Mouse (Mus musculus) cerebellum, adult 9-11 months (tissue): ENCODE data around the gene Zfp870.

ENCODE experiments used
- DNase-seq: peaks from one replicate; pipeline ENCODE4 v3.0.0; 2022

The Zfp870 gene

DNA sequence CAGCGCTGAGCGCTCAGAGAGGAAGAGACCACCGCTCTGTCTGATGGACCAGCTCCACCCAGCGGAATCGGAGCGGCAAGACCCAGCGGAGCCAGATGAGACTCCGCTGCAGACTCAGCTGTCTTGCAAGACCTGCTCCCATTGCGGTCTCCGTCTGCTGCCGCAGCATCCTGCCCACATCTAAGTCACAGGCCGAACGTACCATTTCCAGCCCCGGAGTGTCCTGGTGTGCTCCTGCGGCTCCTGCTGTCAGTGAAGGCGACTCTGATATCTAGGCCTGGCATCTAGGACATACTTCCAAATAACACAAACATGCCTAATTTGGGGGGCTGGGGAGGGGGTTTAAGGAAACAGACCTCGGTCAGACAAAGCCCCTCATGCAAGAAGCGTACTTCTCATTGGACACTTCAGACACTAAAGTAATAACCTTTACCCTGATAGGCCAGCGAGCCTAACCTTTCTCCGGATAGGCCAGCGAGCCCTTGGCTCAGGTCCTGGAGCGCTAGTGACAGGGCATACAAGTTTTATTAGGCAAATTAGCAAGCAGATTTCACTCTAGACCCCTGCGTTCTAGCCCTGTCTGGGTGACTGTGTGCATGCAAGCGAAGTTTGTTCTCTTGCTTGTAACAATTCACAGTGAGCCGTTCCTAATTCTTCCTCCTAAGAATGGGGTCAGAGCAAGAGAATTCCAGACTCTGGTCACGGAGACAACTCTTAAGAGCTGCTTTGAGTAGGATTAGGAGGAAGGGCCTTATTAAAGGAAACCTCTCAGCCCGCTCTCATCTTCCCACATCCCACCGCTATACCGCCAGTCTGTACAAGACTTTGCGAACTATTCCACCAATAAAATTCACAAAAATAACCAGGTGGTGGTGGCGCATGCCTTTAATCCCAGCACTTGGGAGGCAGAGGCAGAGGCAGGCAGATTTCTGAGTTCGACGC, at the start of gene Zfp870:
TSS of gene Zfp870 (minus strand) at position 404 of the 942 bp plus-strand sequence.
- peak; percentile 87 for DNase-seq

DNA sequence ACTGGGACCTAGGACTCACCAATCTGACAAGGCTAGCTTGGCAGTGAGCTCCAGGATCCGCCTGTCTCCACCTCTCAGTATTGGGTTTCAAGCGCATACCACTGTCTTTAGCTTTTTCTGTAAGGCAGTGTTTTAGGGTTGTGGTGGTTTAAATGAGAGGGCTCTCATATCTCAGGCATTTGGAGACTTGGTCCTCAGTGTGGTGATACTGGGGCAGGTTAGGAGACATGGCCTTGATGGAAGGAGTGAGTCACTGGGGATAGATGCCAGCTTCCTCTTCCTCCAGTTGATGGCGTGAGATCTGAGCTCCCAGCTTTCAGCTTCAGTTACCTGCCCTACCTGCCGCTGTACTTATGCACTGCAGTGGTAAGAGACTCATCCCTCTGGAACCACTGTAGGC, 48.4 kb upstream of the Zfp870 start:
- DNase-seq, result no peak

DNA sequence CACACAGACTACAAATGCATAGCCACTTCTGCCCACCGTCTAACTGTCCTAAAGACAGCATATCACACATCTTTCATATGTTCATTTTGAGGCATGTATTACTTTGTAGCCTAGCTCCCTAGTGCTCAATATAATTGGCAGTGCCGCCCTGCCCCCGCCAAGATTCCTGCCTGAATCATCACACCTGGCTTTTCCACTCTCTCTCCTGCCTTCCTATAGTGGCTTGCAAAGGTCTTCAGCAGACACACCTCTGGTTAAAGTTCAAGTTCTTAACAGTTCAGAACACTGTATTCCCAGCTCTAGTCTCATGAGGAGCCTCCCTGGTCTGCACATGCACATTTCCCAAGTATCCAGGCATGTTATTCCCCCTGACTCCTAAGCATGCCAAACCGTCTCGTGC, 36.4 kb upstream of the Zfp870 start:
- DNase-seq, result no peak

DNA sequence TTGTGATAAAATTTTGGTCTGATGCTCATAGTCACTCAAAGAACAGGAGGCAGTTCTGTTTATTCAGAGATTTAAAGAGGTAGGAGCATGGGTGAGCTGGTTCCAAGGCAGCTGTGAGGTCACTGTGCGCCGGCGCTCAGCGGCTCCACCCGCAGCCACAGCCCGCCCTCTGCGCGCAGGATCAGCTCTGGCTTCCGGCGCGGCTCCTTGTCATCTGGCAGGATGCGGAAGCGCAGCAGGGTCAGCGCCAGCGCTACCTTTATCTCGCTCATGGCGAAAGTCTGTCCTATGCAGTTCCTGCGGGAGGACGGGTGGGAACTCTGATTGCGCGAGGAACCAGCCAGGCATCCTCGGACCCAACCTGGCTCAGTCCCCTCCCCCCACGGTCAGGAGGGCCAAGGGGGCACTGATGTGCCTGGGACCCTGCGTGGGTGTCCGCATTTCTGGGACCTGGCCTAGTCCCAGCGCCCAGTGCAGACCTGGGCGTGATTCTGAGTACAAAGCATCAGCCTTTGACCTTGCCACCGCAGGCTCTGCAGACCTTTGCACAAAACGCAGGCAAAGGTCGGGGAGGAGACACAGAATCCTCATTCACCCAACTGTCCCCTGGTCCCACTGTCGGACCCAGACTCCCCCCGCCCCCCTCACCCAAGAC, 33.3 kb upstream of the Zfp870 start:
- peak; percentile 78 for DNase-seq

DNA sequence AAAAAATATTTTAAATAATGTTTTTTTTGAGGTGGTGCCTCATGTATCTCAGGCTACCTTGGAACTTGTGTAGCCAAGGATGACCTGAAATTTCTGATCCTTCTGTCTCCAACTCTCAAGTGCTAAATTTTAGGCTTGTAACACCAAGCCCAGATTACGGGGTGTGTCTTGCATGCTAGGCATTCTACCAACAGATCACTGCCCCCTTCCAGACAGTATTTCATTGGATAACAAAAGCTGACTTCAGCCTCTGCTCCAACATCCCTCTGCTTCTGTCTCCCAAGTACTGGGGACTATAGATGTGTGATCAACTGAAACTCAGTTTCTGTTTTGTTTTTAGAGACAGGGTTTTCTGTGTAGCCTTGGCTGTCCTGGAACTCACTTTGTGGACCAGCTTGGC, 32.2 kb upstream of the Zfp870 start:
- no peak for DNase-seq

DNA sequence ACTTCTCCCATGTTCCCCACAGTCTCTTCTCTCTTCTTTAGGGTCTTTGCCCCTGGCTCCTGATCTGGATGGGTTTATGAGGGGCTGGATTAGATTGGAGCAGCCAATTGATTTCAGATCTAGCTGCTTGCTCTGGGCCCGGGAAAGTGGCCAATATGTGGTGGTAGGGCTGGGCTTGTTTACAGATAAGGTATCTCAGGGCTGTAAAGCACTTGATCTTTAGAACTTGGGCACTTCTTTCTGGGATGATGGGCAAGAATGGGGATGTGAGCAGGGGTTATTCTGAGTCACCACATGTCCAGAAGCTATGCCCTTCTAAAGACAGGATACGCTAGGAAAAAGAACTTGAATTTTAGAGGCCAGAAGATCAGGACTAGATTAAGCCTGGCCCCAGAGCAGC, 27.7 kb upstream of the Zfp870 start:
- DNase-seq, result no peak

DNA sequence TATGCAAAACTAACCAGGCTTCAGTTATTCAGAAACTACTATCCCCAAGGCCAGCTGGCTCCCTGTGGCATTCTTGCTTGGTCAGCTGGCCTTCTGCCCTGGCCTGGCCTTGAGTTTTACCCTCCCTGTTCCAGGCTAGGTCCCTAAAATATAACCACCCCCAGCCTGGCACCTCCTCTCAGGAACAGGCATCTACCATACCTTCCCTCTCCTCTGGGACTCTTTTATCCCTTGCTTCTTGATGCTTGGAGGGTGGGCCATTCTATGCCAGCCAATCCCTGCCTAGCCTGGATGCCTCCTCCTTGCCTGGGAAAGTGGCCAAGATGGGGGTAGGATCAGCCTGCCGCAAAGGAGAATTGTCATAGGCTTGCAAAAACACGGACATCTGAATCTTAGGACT, 25.7 kb upstream of the Zfp870 start, which contains the start of gene Cyp4f14:
TSS of gene Cyp4f14 (minus strand) at position 212 of the 400 bp plus-strand sequence.
- peak; percentile 69 for DNase-seq

DNA sequence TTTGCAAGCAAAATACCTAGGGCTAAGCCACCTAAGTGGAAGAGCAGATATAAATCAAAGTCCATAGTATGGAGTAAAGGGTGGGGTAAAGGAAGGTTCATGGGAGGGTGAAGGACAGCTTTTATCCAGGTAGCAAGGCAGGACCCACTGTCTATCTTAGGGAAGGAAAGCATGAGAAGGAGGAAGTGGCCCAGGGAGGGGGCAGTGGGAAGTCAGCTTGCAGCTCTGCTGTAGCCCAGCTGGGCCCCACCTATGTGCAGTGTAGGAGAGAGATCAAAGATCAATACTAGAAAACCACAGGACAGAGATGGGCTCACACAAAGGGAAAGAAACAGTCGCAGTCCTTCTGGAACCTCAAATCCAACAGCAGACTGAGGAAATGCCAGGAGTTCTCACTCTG, 24.6 kb upstream of the Zfp870 start:
- no peak for DNase-seq

DNA sequence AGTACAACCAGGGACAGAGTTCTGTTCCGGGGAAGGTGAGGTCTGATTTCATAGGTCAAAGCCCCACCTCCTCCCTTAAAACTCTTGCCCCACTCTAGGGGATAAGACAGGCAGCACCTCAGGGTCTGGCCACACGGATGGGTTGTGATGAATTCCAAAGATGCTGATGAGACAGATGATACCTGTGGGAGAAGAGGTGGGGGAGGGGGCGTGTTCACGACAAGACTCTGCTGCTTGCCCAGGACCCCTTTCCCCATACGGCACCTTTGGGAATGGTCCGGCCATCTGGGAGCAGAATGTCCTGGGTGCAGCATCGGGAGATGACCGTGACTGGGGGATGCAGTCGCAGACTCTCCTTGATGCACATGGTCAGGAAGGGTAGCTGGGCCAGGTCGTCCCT, 14.7 kb upstream of the Zfp870 start:
- DNase-seq, result no peak

DNA sequence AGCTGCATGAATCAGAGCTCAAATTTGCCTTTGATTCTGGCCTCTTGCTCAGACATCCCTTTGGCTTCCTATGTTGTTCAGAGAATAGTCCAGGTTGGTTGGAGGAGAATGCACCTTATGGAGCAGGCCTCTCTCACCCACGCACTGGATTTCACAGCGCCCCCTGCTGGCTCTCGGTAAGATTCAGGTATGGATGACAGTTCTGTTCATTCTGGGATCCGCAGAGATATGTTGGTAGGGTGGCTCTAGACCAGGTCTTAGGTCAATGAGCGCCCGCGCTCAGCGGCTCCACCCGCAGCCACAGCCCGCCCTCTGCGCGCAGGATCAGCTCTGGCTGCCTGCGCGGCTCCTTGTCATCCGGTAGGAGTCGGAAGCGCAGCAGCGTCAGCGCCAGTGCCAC, 13.8 kb upstream of the Zfp870 start:
- DNase-seq, result peak; percentile 40

DNA sequence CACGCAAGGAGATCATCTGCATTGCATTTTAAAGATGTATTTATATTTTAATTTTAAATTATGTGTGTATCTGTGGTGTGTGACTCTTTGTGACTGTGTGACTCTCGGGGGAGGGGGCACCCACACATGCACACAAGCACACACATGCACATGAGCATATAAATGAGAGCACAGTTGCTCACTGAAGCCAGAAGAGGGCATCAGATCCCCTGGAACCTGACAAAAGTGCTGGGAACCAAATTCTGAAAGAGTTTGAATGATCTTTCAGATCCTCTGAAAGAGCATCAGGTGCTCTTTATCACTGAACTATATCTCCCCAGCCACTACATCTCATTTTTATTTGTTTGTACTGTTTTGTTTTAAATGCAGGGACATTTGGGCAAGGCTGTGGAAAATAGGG, 13.0 kb upstream of the Zfp870 start:
- no peak for DNase-seq

DNA sequence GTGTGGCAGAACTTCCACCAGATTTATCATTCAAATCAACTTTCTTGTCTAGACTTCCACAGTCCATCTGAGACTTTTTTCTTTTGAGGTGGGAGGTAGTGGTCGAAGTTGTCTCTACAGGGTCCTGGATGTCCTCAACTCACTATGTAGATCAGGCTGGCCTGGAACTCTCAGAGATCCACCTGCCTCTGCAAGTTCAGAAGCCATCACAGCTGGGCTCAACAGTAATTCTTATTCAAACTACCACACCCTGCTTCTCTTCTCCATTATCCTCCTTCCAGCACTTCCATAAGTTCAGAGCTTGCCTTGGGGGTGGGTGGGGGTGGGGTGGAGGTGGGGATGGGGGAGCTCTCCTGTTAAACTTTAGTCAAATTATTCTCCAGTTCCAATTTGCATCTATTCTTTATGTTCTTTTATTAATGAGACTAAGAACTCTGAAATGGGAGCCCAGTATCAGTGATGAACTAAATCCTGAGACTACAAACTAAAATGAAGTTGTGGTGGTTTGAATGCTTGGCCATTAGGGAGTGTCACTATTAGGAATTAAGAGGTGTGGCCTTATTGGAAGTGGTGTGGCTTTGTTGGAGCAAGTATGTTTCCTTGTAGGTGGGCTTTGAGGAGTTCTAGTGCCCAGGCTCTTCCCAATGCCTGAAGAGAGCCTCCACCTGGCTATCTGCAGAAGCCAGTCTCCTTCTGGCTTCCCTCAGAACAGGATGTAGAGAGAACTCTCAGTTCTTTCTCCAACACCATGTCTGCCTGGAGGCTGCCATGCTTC, 10.5 kb upstream of the Zfp870 start:
- no peak for DNase-seq

DNA sequence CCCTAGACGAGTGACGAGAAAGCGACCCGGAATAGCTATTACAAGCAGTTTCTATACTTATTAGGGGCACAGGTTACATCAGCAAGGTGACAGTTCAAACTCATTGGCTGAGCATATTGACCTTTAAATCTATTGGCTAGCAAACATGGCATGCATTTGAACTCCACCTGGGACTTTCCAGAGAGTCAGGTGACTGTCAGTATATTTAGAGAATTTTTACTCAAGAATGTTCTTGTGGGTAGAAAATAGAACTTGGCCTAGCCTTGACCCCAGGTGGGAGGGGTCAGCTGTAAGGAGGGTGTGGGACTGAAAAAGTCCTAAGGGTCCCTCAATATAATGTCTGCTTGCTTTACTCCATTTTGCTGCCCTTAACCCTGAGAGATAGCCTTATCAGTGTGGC, 4.0 kb upstream of the Zfp870 start:
- DNase-seq, result no peak

DNA sequence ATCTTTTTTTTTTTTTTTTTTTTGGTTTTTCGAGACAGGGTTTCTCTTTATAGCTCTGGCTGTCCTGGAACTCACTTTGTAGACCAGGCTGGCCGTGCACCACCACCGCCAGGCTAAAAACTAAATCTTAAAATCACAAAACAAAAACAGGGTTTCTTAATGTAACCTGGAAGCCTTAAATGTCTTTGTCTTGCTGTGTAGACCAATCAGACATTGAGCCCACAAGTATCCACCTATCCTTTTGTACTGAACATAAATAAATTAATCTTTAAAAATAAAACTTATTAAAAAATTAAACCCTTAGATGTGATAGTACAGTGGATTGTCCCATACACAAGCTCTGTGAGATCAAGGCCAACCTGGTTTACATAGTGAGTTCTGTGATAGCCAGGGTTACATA, 2.5 kb upstream of the Zfp870 start:
- DNase-seq, result no peak

DNA sequence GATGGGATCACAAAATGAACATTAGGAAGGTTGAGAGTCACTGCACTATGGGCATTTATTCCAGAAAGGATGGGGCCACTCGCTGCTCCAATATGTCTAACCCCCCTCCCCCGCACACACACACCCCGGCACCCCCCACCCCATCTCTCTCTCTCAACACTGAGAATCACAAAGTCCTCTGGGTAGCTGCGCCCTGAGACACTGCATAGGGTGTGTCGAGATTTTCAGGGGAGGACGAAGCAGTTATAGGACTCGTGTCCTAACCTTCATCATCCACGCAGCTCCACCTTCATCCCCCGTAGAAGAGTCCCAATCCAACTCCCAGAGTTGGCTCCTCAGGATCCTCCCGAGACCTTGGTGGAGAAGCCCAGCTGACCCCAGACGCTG, 597 bp downstream of the Zfp870 start:
- no peak for DNase-seq

DNA sequence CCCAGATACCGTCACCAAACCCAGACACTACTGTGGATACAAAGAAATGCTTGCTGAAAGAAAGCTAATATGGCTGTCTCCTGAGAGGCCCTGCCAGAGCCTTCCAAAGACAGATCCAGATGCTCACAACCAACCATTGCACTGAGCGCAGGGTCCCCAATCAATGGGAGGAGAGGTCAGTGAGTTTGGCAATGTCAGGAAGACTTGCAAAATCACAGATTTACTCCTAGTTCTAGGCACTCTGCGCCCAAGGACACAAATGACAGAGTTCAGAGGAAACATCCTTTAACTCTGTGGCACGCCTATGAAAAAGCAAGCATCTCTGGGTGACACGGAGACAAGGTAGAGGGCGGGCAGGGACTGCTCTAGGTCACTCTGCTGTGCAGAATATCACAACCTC, 1.8 kb downstream of the Zfp870 start:
- no peak for DNase-seq

DNA sequence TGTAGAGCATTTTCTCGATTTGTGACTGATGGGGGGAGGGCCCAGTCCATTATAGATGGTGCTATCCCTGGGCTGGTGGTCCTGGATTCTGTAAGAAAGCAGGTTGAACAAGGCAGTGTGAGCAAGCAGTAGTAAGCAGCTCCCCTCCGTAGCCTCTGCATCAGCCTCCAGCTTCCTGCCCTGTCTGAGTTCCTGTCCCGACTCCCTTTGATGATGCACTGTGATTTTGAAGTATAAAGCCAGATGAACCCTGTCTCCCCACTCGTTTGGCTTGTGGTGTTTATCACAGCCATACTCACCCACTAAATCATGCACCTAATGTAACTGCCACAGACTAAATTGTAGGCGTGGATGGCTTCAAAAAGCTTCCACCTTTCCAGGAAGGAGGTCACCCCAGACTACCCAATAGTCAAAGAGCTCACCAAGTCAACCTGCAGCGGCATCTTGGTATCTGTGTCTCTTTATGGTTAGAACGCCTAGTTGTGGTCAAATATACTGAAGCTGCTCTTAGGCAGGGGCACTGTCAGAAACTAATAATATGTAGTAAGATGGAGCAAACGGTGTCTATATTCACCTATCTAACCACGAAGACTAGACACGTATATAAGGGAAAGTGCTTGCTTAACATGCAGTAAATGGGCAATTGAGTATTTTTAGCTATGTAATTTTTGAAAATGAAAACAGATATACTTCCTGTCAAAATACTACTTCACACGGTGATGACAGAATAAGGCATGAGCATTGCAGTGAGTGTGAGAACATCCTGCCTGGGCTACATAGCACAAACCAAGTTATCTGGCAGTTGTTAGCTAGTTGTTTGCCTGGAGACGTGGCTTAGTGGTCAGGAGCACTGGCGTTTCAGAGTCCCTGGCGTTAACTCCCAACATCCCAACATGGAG, 10.9 kb downstream of the Zfp870 start:
- DNase-seq, result no peak

DNA sequence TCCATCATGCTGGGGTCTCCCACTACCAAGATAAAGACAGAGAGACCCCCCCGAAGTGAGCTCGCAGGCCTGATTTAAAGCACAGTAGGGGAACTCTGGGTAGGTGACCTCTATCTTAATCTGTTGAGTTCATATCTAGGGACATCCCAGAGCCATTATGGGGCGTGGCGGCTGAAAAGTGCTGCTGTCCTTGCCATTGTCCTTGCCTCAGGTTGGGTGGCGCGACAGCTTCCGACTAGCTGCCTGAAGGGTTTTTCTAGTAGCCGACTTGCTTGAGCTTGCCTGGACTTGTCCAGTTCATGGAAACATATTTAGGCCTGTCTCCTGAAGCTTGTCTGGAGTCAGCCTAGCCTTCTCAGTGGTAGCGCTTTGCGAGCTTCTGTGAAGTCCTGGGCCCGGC, 12.7 kb downstream of the Zfp870 start:
- DNase-seq, result no peak

DNA sequence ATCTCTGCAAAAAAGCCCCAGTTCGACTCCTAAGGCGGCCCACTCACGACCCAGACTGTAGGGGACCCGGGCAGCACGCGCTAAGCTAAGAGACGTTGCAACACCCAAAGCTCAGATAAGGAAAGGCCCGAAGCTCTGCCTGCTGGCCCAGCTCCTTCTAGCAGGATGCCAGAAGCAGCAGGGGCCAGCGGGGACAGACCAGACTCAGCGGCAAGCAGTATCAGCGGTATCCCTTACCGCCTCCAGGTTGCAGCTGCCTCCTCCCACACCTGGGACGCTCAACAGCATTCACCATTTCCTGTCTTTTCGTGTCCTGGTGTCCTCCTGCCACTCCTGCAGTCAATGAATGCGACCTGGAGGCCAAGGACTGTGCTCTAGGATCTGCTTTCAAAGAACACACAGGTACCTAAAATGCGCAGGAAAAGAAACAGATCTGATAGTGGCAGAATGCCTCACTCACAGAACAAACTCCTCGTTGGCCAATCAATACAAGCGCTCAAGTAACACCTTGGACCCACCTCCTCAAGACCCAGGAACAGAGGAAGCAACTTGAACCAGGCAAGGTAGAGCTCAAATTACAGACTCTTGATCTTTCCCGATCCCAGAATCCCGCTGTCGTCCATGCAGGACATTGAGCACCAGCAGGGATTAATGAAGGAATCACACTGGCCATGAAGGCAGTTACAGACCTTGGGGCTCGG, 13.8 kb downstream of the Zfp870 start:
- no peak for DNase-seq

DNA sequence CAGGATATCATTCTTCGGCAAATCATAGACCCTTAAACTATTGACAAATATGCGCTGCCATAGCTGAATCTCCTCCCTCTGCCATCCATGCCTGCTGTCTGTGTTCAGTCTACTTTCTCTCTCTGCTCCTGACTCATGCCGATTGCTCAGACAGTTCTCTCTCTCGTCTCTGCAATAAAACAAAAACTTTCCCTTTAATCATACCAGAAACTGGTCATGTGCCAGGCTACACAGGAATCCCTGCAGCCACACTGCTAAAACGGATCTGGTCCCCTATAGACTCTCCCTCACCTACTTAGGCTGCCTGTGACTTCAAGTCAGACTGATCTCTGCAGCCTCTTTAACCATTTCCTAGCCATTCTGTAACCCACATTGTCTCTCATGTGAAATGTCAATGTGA, 18.7 kb downstream of the Zfp870 start:
- DNase-seq, result no peak

DNA sequence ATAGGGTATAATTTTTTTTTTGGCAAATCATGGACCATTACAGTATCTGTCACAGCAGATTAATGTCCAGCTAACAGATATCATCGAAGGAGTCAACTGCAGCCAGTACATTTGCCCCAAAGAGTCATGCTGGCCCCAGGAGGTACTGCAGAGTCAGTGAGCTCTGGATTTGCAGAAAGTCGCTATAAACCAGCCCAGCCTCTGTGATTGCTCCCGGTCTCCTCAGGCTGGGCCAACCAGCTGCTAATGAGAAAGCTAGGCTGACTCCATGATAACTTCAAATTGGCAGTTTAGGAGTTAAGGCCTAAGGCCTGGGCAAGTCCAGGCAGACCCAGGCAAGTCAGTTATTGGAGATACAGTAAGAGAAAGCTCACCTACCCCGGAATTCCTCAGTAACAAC, 19.4 kb downstream of the Zfp870 start:
- DNase-seq, result no peak

DNA sequence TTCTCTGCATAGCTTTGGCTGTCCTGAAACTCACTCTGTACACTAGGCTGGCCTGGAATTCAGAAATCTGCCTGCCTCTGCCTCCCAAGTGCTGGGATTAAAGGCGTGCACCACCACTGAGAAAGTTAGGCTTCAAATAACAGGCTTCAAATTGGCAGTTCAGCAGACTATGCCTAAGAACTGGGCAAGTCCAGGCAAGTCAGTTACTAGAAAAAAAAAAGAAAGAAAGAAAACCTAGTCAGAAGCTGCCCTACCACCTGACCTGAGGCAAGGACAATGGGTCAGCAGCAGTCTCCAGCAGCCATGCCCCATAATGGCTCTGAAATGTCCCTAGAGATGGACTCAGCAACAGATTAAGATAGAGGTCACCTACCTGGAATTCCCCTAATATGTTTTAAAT, 20.0 kb downstream of the Zfp870 start:
- DNase-seq, result no peak
